Mouse (Mus musculus) bone marrow macrophage, adult 2 months (primary cell): ENCODE measurements at regions not wholly inside any gene's neighbourhood (a gene's known extent, or its start where the extent isn't known, plus 50 kb on each side); places are given as distances from the start of the nearest gene placed in this dataset.

Source experiments
- CTCF ChIP-seq: IDR thresholded peaks from 2 replicates; pipeline ENCODE4 v1.5.1; 2012; ENCODE audit warnings: low read depth, mild to moderate bottlenecking, low read length, moderate library complexity
- POLR2A ChIP-seq: IDR thresholded peaks from 2 replicates; pipeline ENCODE4 v1.6.1; 2012; ENCODE audit warnings: mild to moderate bottlenecking, low read depth, low read length, borderline replicate concordance

- TF ChIP-seq CTCF = no peak
- TF ChIP-seq POLR2A = no peak
These were observed 91.7 kb downstream of the Slc30a10 start for GRCm38 (mm10) chr1:185546346-185546745.
